In the genomic region with DNA sequence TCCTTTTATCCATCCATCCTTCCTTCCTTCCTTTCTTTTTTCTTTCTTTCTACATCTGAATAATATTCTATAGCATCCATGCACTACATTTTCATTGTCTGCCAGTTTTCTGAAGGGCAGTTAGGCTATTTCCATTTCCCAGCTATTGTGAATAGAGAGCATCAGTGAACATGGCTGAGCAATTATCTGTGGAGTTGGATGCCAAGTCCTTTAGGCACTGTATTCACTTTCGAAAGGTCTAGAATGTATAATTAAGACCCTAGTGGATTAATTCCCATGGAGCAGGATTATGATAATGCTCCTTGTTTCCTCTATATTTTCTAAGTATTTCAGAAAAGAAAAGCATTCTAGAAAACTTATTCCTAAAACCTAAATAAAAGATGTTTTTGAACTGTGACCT, we compare ENCODE assay signal across 27 mouse cellular contexts.
"Had no signal": no experiment of that assay in that cellular context is flagged by ENCODE, and none has a peak within 500 bp of the region (broad histone marks: within the 10 kb centered on the region; RNA-seq: fewer than 3 reads in every experiment).

No protein-coding gene starts in this region.

- H3K4me2 ChIP-seq: heart, embryonic 11.5 days; heart, embryonic 13.5 days; heart, embryonic 15.5 days; hindbrain, embryonic 13.5 days; hindbrain, embryonic 15.5 days; kidney, embryonic 15.5 days; limb, embryonic 12.5 days; liver, embryonic 11.5 days; liver, embryonic 13.5 days had no signal

- H3K4me3 ChIP-seq: heart, adult 2 months; heart, embryonic 13.5 days; heart, embryonic 15.5 days; hindbrain, embryonic 13.5 days; hindbrain, embryonic 15.5 days; kidney, embryonic 15.5 days; limb, embryonic 10.5 days; limb, embryonic 12.5 days; liver, embryonic 13.5 days had no signal

- H3K4me1 ChIP-seq: liver, embryonic 13.5 days had no signal

- H3K9me3 ChIP-seq: heart, embryonic 13.5 days; heart, embryonic 15.5 days; hindbrain, embryonic 13.5 days; hindbrain, embryonic 15.5 days; kidney, embryonic 15.5 days; limb, embryonic 10.5 days; limb, embryonic 12.5 days; liver, embryonic 13.5 days had no signal

- H3K36me3 ChIP-seq: heart, embryonic 13.5 days; heart, embryonic 15.5 days; hindbrain, embryonic 13.5 days; hindbrain, embryonic 15.5 days; kidney, embryonic 15.5 days; limb, embryonic 10.5 days; limb, embryonic 12.5 days; liver, embryonic 13.5 days had no signal

- ATAC-seq: hindbrain, postnatal 0 days; intestine, embryonic 16.5 days had no signal

- DNase-seq: gastrocnemius, postnatal 14 days; gastrocnemius, postnatal 36 days; heart, adult 11 months; heart, adult 2 months; heart, postnatal 14 days; heart, postnatal 36 days; kidney, adult 11 months; kidney, adult 2 months; kidney, adult 9 months; kidney, postnatal 14 days; kidney, postnatal 36 days; layer of hippocampus, adult 9-11 months; layer of hippocampus, postnatal 36 days; liver; liver, embryonic 13.5 days had no signal

- H3K27ac ChIP-seq: heart, adult 2 months; heart, embryonic 13.5 days; heart, embryonic 15.5 days; hindbrain, embryonic 13.5 days; hindbrain, embryonic 15.5 days; hindbrain, postnatal 0 days; kidney, embryonic 15.5 days; kidney, postnatal 0 days; limb, embryonic 10.5 days; limb, embryonic 12.5 days; liver, embryonic 13.5 days had no signal

- H3K9ac ChIP-seq: heart, embryonic 13.5 days; heart, embryonic 15.5 days; hindbrain, embryonic 13.5 days; hindbrain, embryonic 15.5 days; kidney, embryonic 15.5 days; limb, embryonic 12.5 days; liver, embryonic 13.5 days had no signal

- H3K27me3 ChIP-seq: heart, embryonic 13.5 days; heart, embryonic 15.5 days; hindbrain, embryonic 13.5 days; hindbrain, embryonic 15.5 days; kidney, embryonic 15.5 days; limb, embryonic 12.5 days; liver, embryonic 13.5 days had no signal
